Mouse (Mus musculus) heart, adult 2 months (tissue): ENCODE data around the gene Hpdl. TPM values are rescaled to one million over a fixed set of nuclear protein-coding genes. Genes with fewer than 3 reads are reported as not detected.
"Not testable (repeated sequence)": the region's sequence is repeated elsewhere in the genome, so short reads cannot be mapped to it uniquely, and the experiment has no call there.

Source experiments
- DNase-seq, 2 experiments: peaks; one replicate each; pipeline ENCODE4 v3.0.0; 2021
- H3K27ac ChIP-seq: fragments of 200-600 bp; 2 replicates; pipeline ENCODE4 v1.8.1; 2022
- H3K27me3 ChIP-seq: fragments of 200-500 bp; 2 replicates; pipeline ENCODE4 v1.6.1; 2012; ENCODE audit warnings: mild to moderate bottlenecking, low read length, inconsistent platforms, mixed read lengths; ENCODE audit not compliant: control insufficient read depth, insufficient read depth
- H3K36me3 ChIP-seq: fragments of 200-500 bp; 2 replicates; pipeline ENCODE4 v1.6.1; 2012; ENCODE audit warnings: low read length, inconsistent platforms; ENCODE audit not compliant: control insufficient read depth, insufficient read depth
- H3K4me1 ChIP-seq: fragments of 200-500 bp; 2 replicates; pipeline ENCODE4 v1.6.1; 2011; ENCODE audit warnings: low read length; ENCODE audit not compliant: control insufficient read depth, insufficient read depth
- H3K4me3 ChIP-seq: fragments of 200-600 bp; 2 replicates; pipeline ENCODE4 v1.8.1; 2022
- H3K79me2 ChIP-seq: fragments of 200-500 bp; replicated peaks from 2 replicates; pipeline ENCODE4 v1.6.1; 2012; ENCODE audit warnings: mild to moderate bottlenecking, inconsistent platforms, low read length, moderate library complexity, mixed read lengths; ENCODE audit not compliant: control insufficient read depth, insufficient read depth
- H3K9ac ChIP-seq: fragments of 200-500 bp; 2 replicates; pipeline ENCODE4 v1.6.1; 2012; ENCODE audit warnings: low read depth, mild to moderate bottlenecking, control low read depth, inconsistent platforms, low read length, mixed read lengths
- CTCF ChIP-seq: fragments of 200-600 bp; IDR thresholded peaks from 2 replicates; pipeline ENCODE4 v1.8.1; 2022; ENCODE audit warnings: antibody characterized with exemption, mild to moderate bottlenecking, moderate library complexity
- EP300 ChIP-seq: fragments of 200-500 bp; IDR thresholded peaks from 2 replicates; pipeline ENCODE4 v1.6.1; 2011; ENCODE audit warnings: low read depth, low read length, control low read depth; ENCODE audit not compliant: insufficient read depth
- POLR2A ChIP-seq: fragments of 200-500 bp; IDR thresholded peaks from 2 replicates; pipeline ENCODE4 v1.6.1; 2011; ENCODE audit warnings: mild to moderate bottlenecking, low read depth, low read length, control low read depth; ENCODE audit not compliant: insufficient read depth
- WGBS: fragments of 180-500 bp; shearing (Covaris S2); methylation state at CpG from one replicate; pipeline ENCODE4 v1.1.7; 2018; 5-methylcytosine and 5-hydroxymethylcytosine counted together
- intact Hi-C: fragments of 180-260 bp; cut with DNase I; formaldehyde crosslinking; loops from one replicate; pipeline ENCODE4 v1.15.1; 2025
- polyA plus RNA-seq: library from polyadenylated mRNA; depleted of rRNA; stranded (reverse); fragments of >200 nt; gene quantifications from 2 replicates; pipeline ENCODE4 v1.2.3, GENCODE M21; 2012
- total RNA-seq, 2 experiments: library from RNA; stranded (reverse); gene quantifications; 2 replicates each; pipeline ENCODE4 v1.2.3; 2021

Gene Hpdl
- total and polyA plus RNA-seq, 3 experiments, result 3.9 to 4.8 (median 4.3) TPM

GRCm38 (mm10) chr4:116849901-116850300, 28.4 kb upstream of the Hpdl start:
- no peak for DNase-seq
- Histone ChIP-seq H3K27me3 (no peaks in the 10 kb centered on the region), H3K4me3 (no peak overlapping the region), H3K9ac (no peak overlapping the region), H3K4me1 (no peaks in the 10 kb centered on the region), H3K27ac (no peak overlapping the region), H3K79me2 (no peaks in the 10 kb centered on the region), H3K36me3 (no peaks in the 10 kb centered on the region)
- intact Hi-C loops, result no loop called here
- 68% methylated on average over 3 of the region's 3 CpGs for WGBS
- no peak for TF ChIP-seq EP300
- no peak for TF ChIP-seq POLR2A
- no peak for TF ChIP-seq CTCF

GRCm38 (mm10) chr4:116844324-116844723, 22.8 kb upstream of the Hpdl start:
- WGBS, result 92% methylated on average over 3 of the region's 3 CpGs
- no peak for TF ChIP-seq CTCF
- TF ChIP-seq POLR2A, result no peak
- TF ChIP-seq EP300, result no peak

GRCm38 (mm10) chr4:116840841-116841240, 19.3 kb upstream of the Hpdl start:
- TF ChIP-seq CTCF (no peak), EP300 (no peak), POLR2A (no peak)
- WGBS, result 82% methylated on average over 6 of the region's 6 CpGs
- H3K4me3 ChIP-seq, result no peak overlapping the region
- H3K27ac ChIP-seq, result no peak overlapping the region
- no peaks in the 10 kb centered on the region; the same call in none of the 2 replicates for H3K27me3 ChIP-seq
- no peaks in the 10 kb centered on the region for H3K36me3 ChIP-seq
- H3K9ac ChIP-seq, result no peak overlapping the region
- H3K79me2 ChIP-seq, result no peaks in the 10 kb centered on the region
- no peaks in the 10 kb centered on the region for H3K4me1 ChIP-seq
- no peak for DNase-seq
- intact Hi-C loops, result no loop called here

More at GRCm38 (mm10) chr4:116844324-116844723, 22.8 kb upstream of the Hpdl start:
- no peak for DNase-seq
- no peaks in the 10 kb centered on the region for H3K36me3 ChIP-seq
- no peaks in the 10 kb centered on the region; the same call in 1 of the 2 replicates for H3K27me3 ChIP-seq
- intact Hi-C loops, result no loop called here
- no peak overlapping the region for H3K9ac ChIP-seq
- H3K27ac ChIP-seq, result no peak overlapping the region
- no peaks in the 10 kb centered on the region for H3K79me2 ChIP-seq
- no peaks in the 10 kb centered on the region for H3K4me1 ChIP-seq
- no peak overlapping the region for H3K4me3 ChIP-seq

- H3K9ac ChIP-seq, intact Hi-C loops, DNase-seq, H3K79me2 ChIP-seq, H3K4me1 ChIP-seq, H3K4me3 ChIP-seq, H3K27me3 ChIP-seq, H3K27ac ChIP-seq, H3K36me3 ChIP-seq: not testable (repeated sequence)
- 18% methylated on average over 26 of the region's 29 CpGs for WGBS
These were observed 18.6 kb upstream of the Hpdl start for GRCm38 (mm10) chr4:116840096-116840495.

- Histone ChIP-seq H3K4me1 (no peaks in the 10 kb centered on the region), H3K9ac (no peak overlapping the region), H3K27ac (no peak overlapping the region), H3K79me2 (no peaks in the 10 kb centered on the region), H3K27me3 (no peaks in the 10 kb centered on the region; the same call in none of the 2 replicates), H3K4me3 (no peak overlapping the region), H3K36me3 (no peaks in the 10 kb centered on the region)
- no peak for DNase-seq
- intact Hi-C loops, result no loop called here
- TF ChIP-seq EP300 (no peak), CTCF (no peak), POLR2A (no peak)
- 55% methylated on average over 2 of the region's 2 CpGs for WGBS
These were observed 17.5 kb upstream of the Hpdl start for GRCm38 (mm10) chr4:116838999-116839398.

- H3K4me3 ChIP-seq, result no peak overlapping the region
- no peak for DNase-seq
- peaks cover under 1% of the 10 kb centered on the region; the same call in 1 of the 2 replicates for H3K4me1 ChIP-seq
- no peaks in the 10 kb centered on the region for H3K36me3 ChIP-seq
- no peak overlapping the region for H3K9ac ChIP-seq
- TF ChIP-seq EP300, result no peak
- TF ChIP-seq POLR2A, result no peak
- no peak for TF ChIP-seq CTCF
- intact Hi-C loops, result no loop called here
- no peaks in the 10 kb centered on the region for H3K27me3 ChIP-seq
- 52% methylated on average over 6 of the region's 6 CpGs for WGBS
- H3K27ac ChIP-seq, result no peak overlapping the region
- no peaks in the 10 kb centered on the region for H3K79me2 ChIP-seq
These were observed 8.5 kb upstream of the Hpdl start for GRCm38 (mm10) chr4:116830070-116830368.
